Mouse (Mus musculus): ENCODE measurements at regions not wholly inside any gene's neighbourhood (a gene's known extent, or its start where the extent isn't known, plus 50 kb on each side); places are given as distances from the start of the nearest gene placed in this dataset.
A peak's percentile ranks its signal among the peaks of the same experiment; 100 is the strongest.

DNA sequence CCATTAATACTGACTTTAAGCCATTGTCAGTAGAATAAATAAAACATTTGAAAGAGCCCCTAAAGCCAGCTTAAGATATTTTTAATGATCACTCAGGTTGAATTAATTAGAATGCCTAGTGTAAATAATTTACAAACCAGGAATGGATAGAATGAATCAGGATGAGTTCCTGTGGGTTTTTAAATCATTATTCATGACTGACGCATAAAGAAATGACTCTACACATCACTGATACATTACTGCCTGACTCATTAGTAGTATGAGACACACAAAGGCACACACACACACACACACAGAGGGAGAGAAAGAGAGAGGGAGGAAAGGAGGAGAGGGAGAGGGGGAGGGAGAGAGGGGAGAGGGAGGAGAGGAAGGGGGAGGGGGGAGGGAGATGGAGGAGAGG is 612.0 kb downstream of the Ipmk start:
- no peak for DNase-seq (ENCODE audit: extremely low spot score in 1 of 2, low spot score in 1 of 2)

DNA sequence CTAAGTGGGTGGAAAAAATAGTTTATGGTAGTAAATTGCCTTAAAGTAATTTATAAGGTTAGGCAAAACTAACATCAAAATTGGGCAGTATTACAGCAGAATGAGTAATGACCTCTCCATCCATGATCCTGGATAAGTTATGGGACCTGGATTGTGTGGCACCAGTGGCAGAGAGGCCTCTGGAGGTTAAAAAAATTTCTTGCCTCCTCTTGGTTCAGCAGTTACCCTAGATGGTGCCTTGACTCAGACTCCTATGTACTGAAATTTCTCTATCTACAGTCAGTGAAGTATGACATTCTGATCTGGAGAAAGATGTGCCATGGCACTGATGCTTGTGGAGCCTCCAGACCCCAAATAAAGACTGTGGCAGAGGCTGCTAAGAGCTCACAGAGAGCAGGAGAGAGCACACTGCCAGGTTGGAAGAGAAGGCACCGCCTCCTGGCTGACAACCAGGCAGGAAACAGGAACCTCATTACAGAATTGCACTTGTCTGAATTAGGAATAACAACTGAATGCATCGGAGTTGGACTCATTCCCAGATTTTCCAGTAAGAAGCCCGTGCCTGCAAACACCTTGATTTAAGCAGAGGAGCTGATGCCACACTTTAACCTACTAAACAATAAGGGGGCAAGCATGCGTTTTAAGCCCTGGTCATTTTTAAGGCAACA is 613.0 kb downstream of the Ipmk start:
- no peak for DNase-seq (ENCODE audit: extremely low spot score in 1 of 2, low spot score in 1 of 2)

DNA sequence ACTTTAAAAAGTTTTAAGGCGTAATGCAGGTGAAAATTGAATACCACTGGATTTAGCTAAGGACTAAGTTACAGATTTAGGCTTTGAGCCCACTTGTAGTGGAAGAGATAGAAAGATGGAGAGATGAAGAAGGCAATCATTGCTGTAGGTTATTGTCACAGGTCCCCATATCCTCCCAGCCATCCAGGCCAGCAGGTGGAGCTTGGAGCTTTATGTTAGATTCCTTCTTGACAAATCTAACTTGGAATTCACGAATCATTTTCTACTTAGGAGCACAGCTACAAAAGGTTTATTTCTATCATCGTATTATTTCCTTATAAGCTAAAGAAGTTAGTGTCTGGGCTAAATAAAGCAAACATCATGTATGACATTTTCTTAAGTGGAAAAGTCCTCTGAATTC is 630.5 kb downstream of the Ipmk start:
- DNase-seq (ENCODE audit: extremely low spot score in 1 of 2, low spot score in 1 of 2) = peak in 1 of 2 experiments; percentile 65

DNA sequence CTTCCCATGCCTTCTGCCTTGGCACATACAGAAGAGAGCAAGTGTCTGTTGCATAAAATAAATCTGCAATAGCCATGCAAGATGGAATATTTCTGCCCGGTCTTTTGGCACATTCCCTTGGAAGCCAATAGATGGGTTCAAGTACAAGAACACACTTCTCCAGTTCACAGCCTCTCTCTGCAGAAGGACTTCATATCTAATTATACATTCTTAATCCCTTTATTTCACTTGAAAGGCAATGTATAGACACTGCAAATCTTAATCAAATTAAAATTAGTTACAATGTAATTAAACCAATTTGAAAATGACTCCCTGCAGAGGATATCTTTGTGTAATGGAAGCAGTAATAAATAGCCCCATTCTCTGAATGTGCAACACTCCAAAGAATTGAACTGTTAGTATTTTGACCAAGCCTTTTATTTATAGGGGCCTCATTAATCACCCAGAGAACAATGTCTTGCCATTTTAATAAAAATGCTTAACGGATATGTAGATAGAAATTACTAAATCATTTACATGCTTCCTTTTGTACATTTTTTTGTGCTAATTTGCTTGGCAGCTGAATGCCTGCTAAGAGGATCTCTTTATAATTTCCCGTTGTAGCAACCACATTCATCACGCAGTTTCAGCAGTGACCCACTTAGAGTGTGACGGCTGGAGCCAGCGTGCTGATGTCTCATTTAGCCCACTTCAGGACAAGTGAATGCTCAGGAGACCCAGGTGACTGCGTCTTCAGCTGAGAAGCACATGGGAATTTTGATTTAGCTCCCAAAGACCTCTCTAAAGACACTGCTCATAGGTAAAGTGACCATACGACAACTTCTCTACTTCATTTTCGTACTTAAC is 651.5 kb upstream of the Zwint start:
- peak in 1 of 2 experiments; percentile 47 for DNase-seq (ENCODE audit: extremely low spot score in 1 of 2, low spot score in 1 of 2)
